Mouse (Mus musculus) CH12.LX (cell line): ENCODE measurements around the gene Ncoa5.

Experiments used
- CTCF ChIP-seq, 2 experiments: IDR thresholded peaks in 1 of 2; conservative IDR thresholded peaks in 1 of 2; 2 replicates each; pipeline ENCODE4 v1.5.1; 2011 to 2012; ENCODE audit warnings: low read depth in 2 of 2, low read length in 2 of 2, improper control_type of control experiment in 1 of 2, inconsistent platforms in 1 of 2, mild to moderate bottlenecking in 1 of 2, moderate library complexity in 1 of 2
- E2F4 ChIP-seq: IDR thresholded peaks from 2 replicates; pipeline ENCODE4 v1.6.1; 2011; ENCODE audit warnings: low read depth, low read length, improper control_type of control experiment; ENCODE audit not compliant: insufficient replicate concordance
- EP300 ChIP-seq: IDR thresholded peaks from 2 replicates; pipeline ENCODE4 v1.6.1; 2011; ENCODE audit warnings: low read length, improper control_type of control experiment
- ETS1 ChIP-seq: conservative IDR thresholded peaks from 2 replicates; pipeline ENCODE4 v1.6.1; 2012; ENCODE audit warnings: low read depth, mild to moderate bottlenecking, inconsistent platforms, low read length, improper control_type of control experiment, moderate library complexity
- HCFC1 ChIP-seq: IDR thresholded peaks from 2 replicates; pipeline ENCODE4 v1.6.1; 2012; ENCODE audit warnings: low read depth, mild to moderate bottlenecking, inconsistent platforms, low read length, improper control_type of control experiment
- MAX ChIP-seq: IDR thresholded peaks from 2 replicates; pipeline ENCODE4 v1.6.1; 2011; ENCODE audit warnings: low read length, improper control_type of control experiment
- MAZ ChIP-seq: IDR thresholded peaks from 2 replicates; pipeline ENCODE4 v1.6.1; 2012; ENCODE audit warnings: low read depth, mild to moderate bottlenecking, inconsistent platforms, low read length, improper control_type of control experiment, moderate library complexity
- MXI1 ChIP-seq: IDR thresholded peaks from 2 replicates; pipeline ENCODE4 v1.6.1; 2011; ENCODE audit warnings: mild to moderate bottlenecking, low read depth, low read length, improper control_type of control experiment
- PAX5 ChIP-seq: IDR thresholded peaks from 2 replicates; pipeline ENCODE4 v1.6.1; 2012; ENCODE audit warnings: low read length, inconsistent platforms, mixed read lengths
- POLR2A ChIP-seq: IDR thresholded peaks from 2 replicates; pipeline ENCODE4 v1.6.1; 2011; ENCODE audit warnings: low read depth, mild to moderate bottlenecking, improper control_type of control experiment, low read length
- TCF12 ChIP-seq: IDR thresholded peaks from 2 replicates; pipeline ENCODE4 v1.6.1; 2014; ENCODE audit warnings: low read depth, mild to moderate bottlenecking, inconsistent platforms, low read length, improper control_type of control experiment
- UBTF ChIP-seq: IDR thresholded peaks from 2 replicates; pipeline ENCODE4 v1.6.1; 2012; ENCODE audit warnings: low read depth, mild to moderate bottlenecking, inconsistent platforms, low read length, improper control_type of control experiment, moderate library complexity
- ZC3H11A ChIP-seq: IDR thresholded peaks from 2 replicates; pipeline ENCODE4 v1.6.1; 2012; ENCODE audit warnings: low read depth, mild to moderate bottlenecking, inconsistent platforms, low read length, improper control_type of control experiment
- ZMIZ1 ChIP-seq: IDR thresholded peaks from 2 replicates; pipeline ENCODE4 v1.6.1; 2012; ENCODE audit warnings: low read depth, mild to moderate bottlenecking, inconsistent platforms, low read length, improper control_type of control experiment

GRCm38 (mm10) chr2:164995976-164996375 lies 38.7 kb downstream of the Ncoa5 start:
- no peak for TF ChIP-seq HCFC1
- no peak for TF ChIP-seq CTCF (conservative IDR thresholded peaks at IDR 0.05 in 1 of 2, IDR thresholded peaks at IDR 0.05 in 1 of 2; ENCODE audit: low read depth in 2 of 2, low read length in 2 of 2)
- TF ChIP-seq POLR2A = no peak
- no peak for TF ChIP-seq ZC3H11A
- no peak for TF ChIP-seq PAX5
- no peak for TF ChIP-seq EP300
- TF ChIP-seq MAX = no peak
- TF ChIP-seq MXI1 = no peak
- no peak for TF ChIP-seq ZMIZ1
- no peak for TF ChIP-seq UBTF
- no peak for TF ChIP-seq E2F4
- no peak for TF ChIP-seq MAZ
- no peak for TF ChIP-seq TCF12
- TF ChIP-seq ETS1 = no peak
